Mouse (Mus musculus) macrophage (primary cell): Measurements from ENCODE around the gene Fam104a. TPM values are rescaled to one million over a fixed set of nuclear protein-coding genes. Genes with fewer than 3 reads are reported as not detected.

Source experiments
- H3K27ac ChIP-seq: fragments of 350-480 bp; formaldehyde crosslinking; 2 replicates; pipeline ENCODE4 v1.9.0; 2021
- H3K36me3 ChIP-seq: fragments of 350-480 bp; formaldehyde crosslinking; 2 replicates; pipeline ENCODE4 v1.9.0; 2021; ENCODE audit errors: inconsistent target
- H3K4me3 ChIP-seq: fragments of 350-480 bp; formaldehyde crosslinking; 2 replicates; pipeline ENCODE4 v1.9.0; 2021; ENCODE audit errors: inconsistent target
- H3K79me2 ChIP-seq: fragments of 350-480 bp; formaldehyde crosslinking; 2 replicates; pipeline ENCODE4 v1.9.0; 2021; ENCODE audit errors: inconsistent target
- WGBS: methylation state at CpG from one replicate; pipeline ENCODE4 v1.1.7; 2026; ENCODE audit warnings: inconsistent platforms; ENCODE audit not compliant: missing documents; 5-methylcytosine and 5-hydroxymethylcytosine counted together
- polyA plus RNA-seq: library from polyadenylated mRNA; stranded (reverse); fragments of 250-400 nt; gene quantifications from 3 replicates; pipeline ENCODE4 v1.2.4, GENCODE M21; 2018; ENCODE audit warnings: inconsistent platforms

Fam104a gene
- polyA plus RNA-seq, 1 experiment from 2014 or later, result 29.8 TPM

DNA sequence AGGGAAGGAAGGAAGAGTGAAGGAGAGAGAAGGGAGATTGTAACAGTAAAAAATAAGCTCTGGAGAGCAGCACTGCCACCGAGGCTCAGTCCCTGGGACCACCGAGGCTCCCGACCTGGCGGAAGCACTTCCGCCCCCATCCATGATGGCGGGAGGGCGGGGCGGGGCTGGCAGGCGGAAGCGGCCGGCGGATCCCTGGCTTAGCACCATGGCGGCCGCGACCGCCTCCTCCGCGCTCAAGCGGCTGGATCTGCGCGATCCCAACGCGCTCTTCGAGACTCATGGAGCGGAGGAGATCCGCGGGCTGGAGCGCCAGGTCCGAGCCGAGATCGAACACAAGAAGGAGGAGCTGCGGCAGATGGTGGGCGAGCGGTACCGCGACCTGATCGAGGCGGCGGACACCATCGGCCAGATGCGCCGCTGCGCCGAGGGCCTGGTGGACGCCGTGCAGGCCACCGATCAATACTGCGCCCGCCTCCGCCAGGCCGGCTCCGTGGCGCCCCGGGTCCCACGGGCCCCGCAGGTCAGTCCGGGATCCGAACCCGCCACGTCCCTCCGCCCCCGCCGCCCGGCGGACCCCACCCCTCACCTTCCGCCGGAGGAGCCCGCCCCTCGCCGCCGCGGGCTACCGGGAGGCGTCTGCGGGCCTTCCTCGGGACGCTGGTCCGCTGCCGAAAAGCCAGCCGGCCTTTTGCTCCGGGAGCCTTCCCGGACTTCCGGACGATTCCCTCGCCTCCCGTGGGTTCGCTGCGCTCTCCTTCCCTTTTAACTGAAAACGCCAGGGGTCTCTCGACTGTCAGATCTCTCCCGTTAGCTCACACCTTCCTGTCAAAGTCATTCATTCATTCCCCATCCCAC is 34.4 kb downstream of the Fam104a start, which contains the start of gene Slc39a11:
Gene Slc39a11 (minus strand): TSS at position 727 of the 858 bp plus-strand sequence.
- Histone ChIP-seq H3K79me2 (peaks cover 4% of the 10 kb centered on the region; the same call in 1 of the 2 replicates), H3K27ac (peak within 1 kb of the TSS; percentile 17; the same call in 1 of the 2 replicates), H3K36me3 (peaks cover 29% of the 10 kb centered on the region), H3K4me3 (peak within 1 kb of the TSS; percentile 67)
- WGBS, result 0% methylated on average over 62 of the region's 91 CpGs

DNA sequence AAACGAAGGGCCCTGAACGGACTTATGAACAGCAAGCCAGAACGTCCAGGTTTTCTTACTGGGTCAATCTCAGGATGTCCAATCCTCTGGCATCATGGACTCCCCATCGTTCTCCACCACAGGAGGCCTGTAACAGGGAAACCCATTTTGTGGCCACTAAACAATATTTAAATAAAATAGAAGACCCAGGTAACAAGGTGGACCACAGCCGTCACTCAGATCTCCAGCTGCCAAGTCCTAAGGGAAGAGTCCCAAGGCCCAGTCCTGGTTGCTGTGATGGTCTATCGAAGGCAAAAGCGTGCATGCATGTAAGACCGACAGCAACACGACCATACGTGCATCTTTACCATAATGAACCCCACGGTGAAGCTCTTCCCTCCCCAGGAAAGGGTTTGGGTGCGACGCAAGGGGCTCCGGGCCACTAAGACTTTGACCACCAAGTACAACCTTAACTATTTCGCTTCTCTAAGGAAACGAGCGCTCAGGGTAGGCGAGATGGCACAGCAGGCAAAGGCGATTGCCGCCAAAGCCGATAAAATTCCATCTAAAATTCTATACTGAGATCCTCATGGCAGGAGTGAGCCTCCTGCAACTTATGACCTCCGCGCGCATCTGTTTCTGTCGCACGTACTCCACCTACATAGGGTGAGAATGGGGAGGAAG is 35.1 kb downstream of the Fam104a start, which contains the start of gene Cog1:
Gene Cog1 (plus strand): TSS at position 480 of the 663 bp plus-strand sequence.
- Histone ChIP-seq H3K4me3 (peak within 1 kb of the TSS; percentile 67), H3K79me2 (peaks cover 4% of the 10 kb centered on the region; the same call in 1 of the 2 replicates), H3K27ac (peak within 1 kb of the TSS; percentile 17; the same call in 1 of the 2 replicates), H3K36me3 (peaks cover 22% of the 10 kb centered on the region)
- 46% methylated on average over 26 of the region's 26 CpGs for WGBS

DNA sequence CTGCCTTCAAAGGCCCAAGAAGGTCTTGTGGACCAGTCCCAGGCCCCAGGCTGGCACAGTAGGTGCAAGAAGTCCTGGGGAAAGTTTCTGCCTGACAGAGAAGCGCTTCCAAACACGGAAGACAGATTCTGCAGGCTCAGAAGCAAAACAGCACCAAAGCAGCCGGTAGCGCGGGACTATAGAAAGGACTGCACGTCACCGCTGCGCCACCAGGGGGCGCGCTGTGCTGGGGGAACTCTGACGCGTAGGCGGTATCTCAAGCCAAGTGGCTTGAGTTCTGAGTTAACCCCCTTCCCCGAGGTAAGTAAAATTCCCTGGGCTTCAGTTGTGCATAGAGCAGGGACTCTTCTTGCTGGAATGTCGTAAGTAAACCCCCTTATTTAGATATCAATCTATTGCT is 35.8 kb downstream of the Fam104a start:
- Histone ChIP-seq H3K27ac (no peak overlapping the region), H3K36me3 (peaks cover 15% of the 10 kb centered on the region), H3K4me3 (no peak overlapping the region), H3K79me2 (peaks cover 4% of the 10 kb centered on the region; the same call in 1 of the 2 replicates)
- whole genome bisulfite sequencing, result 5% methylated on average over 15 of the region's 15 CpGs

DNA sequence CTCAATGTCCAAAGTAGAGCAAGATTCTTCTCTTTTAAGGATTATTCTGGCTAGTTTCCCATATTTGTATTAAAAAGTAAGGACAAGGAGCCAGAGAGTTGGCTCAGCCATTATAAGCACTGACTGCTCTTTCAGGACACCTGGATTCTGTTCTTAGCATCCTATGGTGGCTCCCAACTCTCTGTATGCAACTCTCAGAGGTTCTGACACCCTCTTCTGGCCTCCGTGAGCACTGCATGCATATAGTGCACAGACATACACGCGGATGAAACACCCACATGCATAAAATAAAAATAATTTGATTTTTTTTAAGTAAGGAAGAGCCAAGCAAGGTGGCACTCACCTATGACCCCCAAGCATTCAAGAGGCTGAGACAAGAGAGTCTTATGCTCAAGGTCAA is 38.8 kb downstream of the Fam104a start:
- Histone ChIP-seq H3K27ac (no peak overlapping the region), H3K36me3 (no peaks in the 10 kb centered on the region), H3K4me3 (no peak overlapping the region), H3K79me2 (peaks cover 3% of the 10 kb centered on the region; the same call in 1 of the 2 replicates)
- 90% methylated on average over 3 of the region's 3 CpGs for WGBS

DNA sequence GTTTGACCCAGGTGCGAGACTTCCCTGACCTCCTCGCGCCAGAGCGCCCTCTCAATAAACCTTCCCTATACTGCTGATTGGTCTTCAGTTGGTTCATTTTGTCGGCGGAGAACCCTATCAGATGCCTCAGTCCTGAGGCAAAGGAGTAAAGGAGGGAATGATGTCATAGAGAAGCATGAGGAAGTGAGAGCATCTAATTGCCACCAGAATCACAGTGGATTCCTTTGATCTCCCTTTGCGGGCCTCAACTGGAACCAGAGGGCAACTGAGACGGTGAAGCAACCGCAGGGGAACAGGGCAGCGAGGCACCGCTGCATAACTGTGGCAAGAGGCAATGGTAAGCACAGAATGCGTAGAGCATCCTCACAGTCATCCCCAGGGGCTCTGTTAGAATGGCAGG is 45.3 kb downstream of the Fam104a start:
- Histone ChIP-seq H3K36me3 (no peaks in the 10 kb centered on the region), H3K79me2 (no peaks in the 10 kb centered on the region), H3K27ac (no peak overlapping the region), H3K4me3 (no peak overlapping the region)
- 69% methylated on average over 12 of the region's 12 CpGs for WGBS

DNA sequence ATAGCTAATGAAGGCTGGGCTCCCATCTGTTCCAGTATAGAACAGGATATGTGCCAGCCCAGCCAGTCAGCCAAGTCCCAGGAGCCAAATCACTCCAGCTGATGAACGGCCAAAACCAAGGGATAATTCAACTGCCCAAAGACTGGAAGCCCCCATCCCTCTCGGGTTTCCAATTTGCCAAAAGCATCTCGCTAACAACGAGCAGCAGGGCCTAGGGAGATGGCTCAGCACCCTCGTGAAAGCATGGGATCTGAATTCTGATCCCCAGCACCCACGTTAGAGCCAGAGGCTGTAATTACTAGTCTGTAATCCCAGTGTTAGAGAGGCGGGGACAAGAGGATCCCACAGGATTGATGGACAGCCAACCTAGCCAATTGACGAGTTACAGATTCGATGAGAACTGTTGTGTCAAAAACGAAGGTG is 49.2 kb downstream of the Fam104a start:
- Histone ChIP-seq H3K4me3 (no peak overlapping the region), H3K36me3 (no peaks in the 10 kb centered on the region), H3K27ac (no peak overlapping the region), H3K79me2 (no peaks in the 10 kb centered on the region)
- 92% methylated on average over 10 of the region's 10 CpGs for WGBS

DNA sequence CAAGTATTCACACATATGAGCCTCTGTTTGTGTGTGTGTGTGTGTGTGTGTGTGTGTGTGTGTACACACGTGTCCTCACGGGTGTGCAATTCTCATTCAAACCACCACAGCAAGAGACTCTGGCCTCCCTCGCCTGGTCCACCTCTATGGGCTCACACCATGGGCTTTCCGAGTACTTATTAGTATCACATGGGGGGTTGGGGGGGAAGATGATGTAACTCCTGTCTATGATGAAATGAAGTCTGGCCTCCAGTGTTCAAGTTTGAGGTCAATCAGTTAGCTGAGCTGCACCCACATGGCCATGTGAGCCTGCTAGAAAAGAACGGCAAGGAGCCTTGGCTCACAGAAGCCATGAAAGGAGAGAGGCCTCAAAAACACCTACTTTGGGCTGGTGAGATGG is 50.6 kb downstream of the Fam104a start:
- no peaks in the 10 kb centered on the region for H3K79me2 ChIP-seq
- H3K36me3 ChIP-seq, result no peaks in the 10 kb centered on the region
- H3K27ac ChIP-seq, result no peak overlapping the region
- WGBS, result 73% methylated on average over 5 of the region's 5 CpGs
- H3K4me3 ChIP-seq, result no peak overlapping the region

DNA sequence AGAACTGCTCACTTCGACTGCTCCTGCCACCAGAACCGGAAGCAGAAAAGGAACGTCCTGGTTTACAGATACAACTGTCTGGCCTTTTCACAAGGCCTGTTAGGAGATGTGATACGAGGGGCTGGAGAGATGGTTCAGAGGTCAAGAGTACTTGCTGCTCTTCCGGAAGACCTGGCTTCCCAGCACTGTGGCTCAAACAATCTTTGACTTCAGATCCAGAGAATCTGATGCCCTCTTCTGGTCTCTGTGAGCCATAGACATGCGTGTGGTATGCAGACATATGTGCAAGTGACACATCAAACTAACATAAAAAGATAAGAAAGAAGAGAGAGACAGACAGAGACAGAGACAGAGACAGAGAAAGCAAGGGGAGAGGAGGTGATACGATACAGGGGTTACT is 51.7 kb downstream of the Fam104a start:
- H3K36me3 ChIP-seq, result no peaks in the 10 kb centered on the region
- 95% methylated on average over 7 of the region's 7 CpGs for WGBS
- no peak overlapping the region for H3K4me3 ChIP-seq
- no peaks in the 10 kb centered on the region for H3K79me2 ChIP-seq
- no peak overlapping the region for H3K27ac ChIP-seq

DNA sequence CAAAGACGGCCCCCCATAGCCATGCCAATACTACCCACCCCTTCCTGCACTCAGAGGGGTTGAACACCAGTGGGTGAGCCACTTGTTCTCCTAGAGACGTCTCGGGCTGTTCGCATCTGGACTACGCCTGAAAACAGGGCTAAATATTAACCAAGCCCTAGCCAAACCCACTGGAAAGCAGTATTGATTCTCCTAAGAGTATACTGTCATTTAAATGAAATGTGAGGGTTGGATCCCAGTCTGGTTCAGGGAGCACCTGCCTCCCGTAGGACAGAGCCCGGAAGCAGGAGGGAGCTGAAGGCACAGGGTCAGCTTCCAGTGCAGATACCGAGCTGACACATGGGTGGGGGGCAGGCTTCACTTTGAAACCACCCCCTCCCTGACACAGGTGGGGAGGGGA is 52.1 kb downstream of the Fam104a start:
- Histone ChIP-seq H3K36me3 (no peaks in the 10 kb centered on the region), H3K4me3 (no peak overlapping the region), H3K79me2 (no peaks in the 10 kb centered on the region), H3K27ac (no peak overlapping the region)
- WGBS, result 92% methylated on average over 8 of the region's 8 CpGs

DNA sequence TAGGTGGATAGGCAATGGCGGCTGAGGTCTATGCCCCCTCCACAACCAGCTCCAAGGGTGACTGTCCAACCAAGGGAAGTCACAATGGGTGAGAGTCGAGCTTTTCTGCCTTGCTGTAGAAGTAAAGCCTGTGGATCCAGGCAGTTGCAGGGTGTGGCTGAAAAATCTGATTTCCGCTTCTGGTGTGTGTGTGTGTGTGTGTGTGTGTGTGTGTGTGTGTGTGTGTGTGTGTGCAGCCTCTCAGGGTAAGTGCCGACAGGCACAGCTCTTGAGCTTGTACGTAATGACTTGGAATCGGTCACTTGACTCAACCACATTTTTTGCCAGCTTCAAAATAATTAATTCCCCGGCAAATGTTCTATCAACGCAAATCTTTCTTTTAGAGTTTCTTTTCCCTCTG is 52.7 kb downstream of the Fam104a start:
- 85% methylated on average over 8 of the region's 8 CpGs for WGBS
- Histone ChIP-seq H3K36me3 (no peaks in the 10 kb centered on the region), H3K4me3 (no peak overlapping the region), H3K79me2 (no peaks in the 10 kb centered on the region), H3K27ac (no peak overlapping the region)

DNA sequence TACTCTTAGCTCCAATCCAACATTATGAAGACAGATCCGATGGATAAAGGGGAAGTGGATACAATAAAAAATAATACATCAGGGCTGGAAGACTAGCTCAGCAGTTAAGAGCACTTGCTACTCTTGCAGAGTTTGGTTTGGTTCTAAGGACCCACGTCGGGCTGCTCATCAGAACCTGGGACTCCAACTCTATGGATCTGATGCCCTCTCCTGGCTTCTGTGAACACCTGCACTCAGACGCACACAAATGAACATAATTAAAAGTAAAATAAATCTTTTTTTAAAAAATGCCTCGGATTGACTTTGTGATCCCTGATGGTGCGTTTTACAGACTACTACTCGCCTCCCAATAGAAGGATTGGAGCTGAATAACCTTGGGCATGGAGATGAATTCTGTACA is 53.3 kb downstream of the Fam104a start:
- H3K4me3 ChIP-seq, result no peak overlapping the region
- H3K79me2 ChIP-seq, result no peaks in the 10 kb centered on the region
- 56% methylated on average over 7 of the region's 7 CpGs for WGBS
- H3K36me3 ChIP-seq, result no peaks in the 10 kb centered on the region
- H3K27ac ChIP-seq, result no peak overlapping the region

DNA sequence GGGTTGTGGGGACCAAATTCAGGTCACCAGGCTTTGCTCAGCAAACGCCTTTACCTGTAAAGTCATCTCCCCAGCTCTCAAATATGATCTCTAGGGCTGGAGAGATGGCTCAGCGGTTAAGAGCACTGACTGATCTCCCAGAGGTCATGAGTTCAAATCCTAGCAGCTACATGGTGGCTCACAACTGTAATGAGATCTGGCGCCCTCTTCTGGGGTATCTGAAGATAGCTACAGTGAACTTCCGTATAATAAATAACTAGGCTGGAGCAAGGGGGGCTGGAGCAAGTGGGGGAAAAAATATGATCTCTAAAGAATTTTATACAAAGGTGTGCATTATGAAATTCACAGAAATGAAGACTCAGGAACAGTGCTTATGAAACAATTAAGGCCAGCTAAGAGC is 56.2 kb downstream of the Fam104a start:
- H3K4me3 ChIP-seq, result no peak overlapping the region
- no peak overlapping the region for H3K27ac ChIP-seq
- H3K79me2 ChIP-seq, result no peaks in the 10 kb centered on the region
- no peaks in the 10 kb centered on the region for H3K36me3 ChIP-seq
- 45% methylated on average over 4 of the region's 4 CpGs for WGBS

DNA sequence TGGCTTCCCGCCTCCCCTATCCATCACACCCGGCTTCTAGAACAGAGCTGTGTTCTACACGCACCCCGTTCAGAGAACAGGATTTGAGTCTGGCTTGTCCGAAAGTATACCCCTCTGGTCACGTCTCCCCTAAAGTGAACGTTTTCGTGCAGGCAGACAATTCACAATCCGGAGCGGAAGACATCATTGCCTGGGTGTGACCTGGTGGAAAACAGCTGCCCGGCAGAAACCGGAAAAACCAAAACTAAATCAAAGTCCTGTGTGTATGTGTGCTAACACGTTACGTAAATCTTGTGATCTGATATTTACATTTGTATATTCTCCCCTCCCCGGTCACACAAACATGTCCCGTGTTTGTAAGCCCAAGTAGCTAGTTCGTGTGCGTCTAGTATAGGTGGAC is 58.5 kb downstream of the Fam104a start:
- no peak overlapping the region for H3K27ac ChIP-seq

DNA sequence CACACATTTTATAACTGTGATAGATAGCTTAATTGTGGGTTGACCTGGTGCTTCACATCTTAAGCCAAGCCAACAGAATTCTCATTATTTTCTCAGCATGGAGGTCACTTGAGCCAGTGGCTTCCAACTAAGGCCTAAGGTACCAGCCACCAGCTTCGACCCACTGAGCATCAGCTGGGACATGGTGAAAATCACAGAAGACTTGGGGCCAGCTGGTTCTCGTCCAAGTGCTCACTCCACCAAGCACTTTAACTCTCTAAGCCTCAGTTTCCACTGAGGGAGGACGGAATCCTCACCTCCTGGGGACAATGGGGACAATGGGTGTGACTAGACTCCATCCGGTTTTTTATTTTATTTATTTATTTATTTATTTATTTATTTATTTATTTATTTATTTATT is 61.9 kb downstream of the Fam104a start:
- no peaks in the 10 kb centered on the region for H3K36me3 ChIP-seq
- no peaks in the 10 kb centered on the region for H3K79me2 ChIP-seq
- WGBS, result 94% methylated on average over 4 of the region's 4 CpGs
- H3K27ac ChIP-seq, result no peak overlapping the region
- no peak overlapping the region for H3K4me3 ChIP-seq

More for the DNA sequence above, 58.5 kb downstream of the Fam104a start:
- Histone ChIP-seq H3K36me3 (no peaks in the 10 kb centered on the region), H3K4me3 (no peak overlapping the region), H3K79me2 (no peaks in the 10 kb centered on the region)
- WGBS, result 96% methylated on average over 18 of the region's 18 CpGs

DNA sequence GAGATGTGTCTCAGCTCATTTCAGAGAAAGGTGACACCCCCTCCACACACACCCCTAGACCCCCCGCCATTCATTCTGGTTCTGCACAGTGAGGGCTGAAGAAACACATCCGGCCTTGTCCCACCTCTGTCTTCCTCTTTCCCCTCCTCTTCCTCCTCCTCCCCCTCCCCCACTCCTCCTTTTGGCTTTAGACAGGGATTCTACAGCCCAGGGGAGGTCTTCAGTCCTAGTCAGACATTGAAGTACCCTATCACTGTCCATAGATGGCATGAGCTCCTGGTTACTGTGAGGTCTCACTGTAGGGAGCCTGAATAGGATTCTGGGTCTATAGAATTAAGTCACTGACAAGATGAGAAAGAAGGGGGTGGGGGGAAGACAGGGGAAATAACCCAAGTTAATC is 63.0 kb downstream of the Fam104a start:
- 20% methylated on average over 2 of the region's 2 CpGs for WGBS
- H3K4me3 ChIP-seq, result no peak overlapping the region
- no peaks in the 10 kb centered on the region for H3K79me2 ChIP-seq
- H3K27ac ChIP-seq, result no peak overlapping the region
- H3K36me3 ChIP-seq, result no peaks in the 10 kb centered on the region
